Mouse (Mus musculus) liver, embryonic 16.5 days (tissue): Measurements from ENCODE around the gene Hps3. TPM values are rescaled to one million over a fixed set of nuclear protein-coding genes. Genes with fewer than 3 reads are reported as not detected.
"Not testable (repeated sequence)": the region's sequence is repeated elsewhere in the genome, so short reads cannot be mapped to it uniquely, and the experiment has no call there.

ENCODE experiments used
- ATAC-seq: fragments of 200-750 bp; cut with Nextera tagmentation; 2 replicates; pipeline ENCODE4 v1.8.0; 2017; ENCODE audit warnings: low read depth, mild to moderate bottlenecking, moderate number of reproducible peaks, moderate library complexity
- H3K27ac ChIP-seq: fragments of 300-500 bp; sonication (generic); 2 replicates; pipeline ENCODE4 v1.5.1; 2014; ENCODE audit warnings: mild to moderate bottlenecking, low read length
- H3K27me3 ChIP-seq: fragments of 300-500 bp; sonication (generic); 2 replicates; pipeline ENCODE4 v1.6.1; 2014; ENCODE audit warnings: low read depth, low read length, mixed read lengths; ENCODE audit not compliant: control insufficient read depth, insufficient read depth
- H3K36me3 ChIP-seq: fragments of 300-500 bp; sonication (generic); 2 replicates; pipeline ENCODE4 v1.6.1; 2014; ENCODE audit warnings: mild to moderate bottlenecking; ENCODE audit not compliant: control insufficient read depth, insufficient read depth
- H3K4me1 ChIP-seq: fragments of 300-500 bp; sonication (generic); 2 replicates; pipeline ENCODE4 v1.6.1; 2014; ENCODE audit warnings: low read depth, low read length, mixed read lengths; ENCODE audit not compliant: control insufficient read depth
- H3K4me2 ChIP-seq: fragments of 300-500 bp; sonication (generic); 2 replicates; pipeline ENCODE4 v1.6.1; 2014; ENCODE audit warnings: low read depth, low read length, mixed read lengths
- H3K4me3 ChIP-seq: fragments of 300-500 bp; sonication (generic); 2 replicates; pipeline ENCODE4 v1.5.1; 2014; ENCODE audit warnings: low read depth, mild to moderate bottlenecking, low read length
- H3K9ac ChIP-seq: fragments of 300-500 bp; sonication (generic); 2 replicates; pipeline ENCODE4 v1.6.1; 2014; ENCODE audit warnings: low read depth, low read length
- H3K9me3 ChIP-seq: fragments of 300-500 bp; sonication (generic); replicated peaks from 2 replicates; pipeline ENCODE4 v1.6.1; 2016; ENCODE audit warnings: low read length; ENCODE audit not compliant: control insufficient read depth
- WGBS: fragments of 180-500 bp; shearing (Covaris S2); extraction: QIAGEN DNeasy Blood & Tissue Kit; methylation state at CpG from one replicate; pipeline ENCODE4 v1.1.7; 2014; ENCODE audit not compliant: insufficient replicate concordance; 5-methylcytosine and 5-hydroxymethylcytosine counted together
- polyA plus RNA-seq: library from polyadenylated mRNA; unstranded; fragments of >200 nt; fragmentation: Nextera tagmentation; extraction: Ambion mirVana; gene quantifications from 2 replicates; pipeline ENCODE4 v1.2.1, GENCODE M21; 2015

Gene Hps3
- polyA plus RNA-seq, 1 experiment from 2014 or later = 5.9 TPM

DNA sequence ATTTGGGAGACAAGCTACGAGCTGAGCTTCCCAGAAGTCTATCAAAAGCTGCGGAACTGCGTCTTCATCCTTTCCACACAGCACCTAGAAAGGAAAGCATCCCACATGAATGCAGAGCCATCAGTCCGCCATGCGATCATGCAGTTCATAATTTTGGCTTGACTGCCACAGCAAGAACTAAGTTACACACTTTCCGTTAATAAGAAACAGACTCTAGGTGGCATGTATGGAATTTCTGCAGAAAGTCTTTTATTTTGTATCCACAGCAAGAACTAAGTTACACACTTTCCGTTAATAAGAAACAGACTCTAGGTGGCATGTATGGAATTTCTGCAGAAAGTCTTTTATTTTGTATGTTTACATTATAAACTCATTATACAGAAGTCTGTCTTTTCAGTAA, 24.2 kb downstream of the Hps3 start:
- not testable (repeated sequence) for ATAC-seq, H3K36me3 ChIP-seq, H3K27me3 ChIP-seq, H3K4me2 ChIP-seq, H3K4me1 ChIP-seq, H3K27ac ChIP-seq, H3K4me3 ChIP-seq, H3K9me3 ChIP-seq, H3K9ac ChIP-seq
- 83% methylated on average over 7 of the region's 7 CpGs for WGBS

DNA sequence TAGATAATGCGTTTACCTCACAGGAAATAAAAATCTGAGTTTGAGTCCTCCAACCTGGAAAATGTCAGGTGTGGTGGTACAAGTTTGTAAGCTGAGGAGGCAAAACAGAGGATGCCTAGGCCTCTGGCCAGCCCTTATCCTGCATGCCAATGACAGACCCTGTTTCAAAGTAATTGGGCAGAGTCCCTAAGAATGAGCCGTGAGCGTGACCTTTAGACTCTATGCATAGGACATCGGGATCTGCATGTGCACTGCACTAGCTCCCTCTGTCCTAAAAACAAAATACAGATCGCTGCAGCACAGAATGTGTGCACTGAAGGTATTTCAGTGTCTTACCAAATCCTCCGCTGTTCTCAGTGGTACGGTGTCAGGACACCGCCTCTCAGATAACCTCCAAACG, 24.7 kb downstream of the Hps3 start:
- no peak for ATAC-seq
- Histone ChIP-seq H3K9ac (no peak overlapping the region), H3K36me3 (peaks cover 6% of the 10 kb centered on the region), H3K4me3 (no peak overlapping the region), H3K4me1 (no peaks in the 10 kb centered on the region), H3K27me3 (no peaks in the 10 kb centered on the region), H3K4me2 (no peak overlapping the region), H3K9me3 (no peaks in the 10 kb centered on the region), H3K27ac (no peak overlapping the region)
- WGBS = 83% methylated on average over 9 of the region's 9 CpGs

DNA sequence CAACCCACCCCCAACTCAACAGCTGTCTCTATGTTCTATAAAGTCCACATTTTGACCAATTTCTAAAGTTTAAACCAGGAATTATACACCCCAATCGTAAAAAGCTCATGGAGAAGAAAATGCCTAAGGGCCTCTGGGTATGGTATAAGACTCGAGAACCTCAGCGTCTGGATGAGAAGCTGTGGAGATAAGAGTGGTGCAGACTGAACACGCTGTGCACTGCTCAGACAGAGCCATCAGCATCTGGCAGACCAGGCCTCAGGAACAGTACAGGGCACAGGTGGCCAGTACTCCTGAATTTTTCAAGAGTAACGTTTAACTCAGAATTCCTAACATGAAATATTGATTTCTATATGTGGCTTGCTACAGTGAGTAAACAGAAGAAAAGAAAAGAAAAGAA, 27.4 kb downstream of the Hps3 start:
- Histone ChIP-seq H3K4me3 (no peak overlapping the region), H3K9ac (no peak overlapping the region), H3K4me2 (no peak overlapping the region), H3K9me3 (no peaks in the 10 kb centered on the region), H3K4me1 (no peaks in the 10 kb centered on the region), H3K27ac (no peak overlapping the region), H3K27me3 (no peaks in the 10 kb centered on the region), H3K36me3 (0 out of 2 replicates have a peak, but pooled peaks cover 5% of the 10 kb centered on the region)
- ATAC-seq = no peak
- WGBS = 56% methylated on average over 5 of the region's 5 CpGs

DNA sequence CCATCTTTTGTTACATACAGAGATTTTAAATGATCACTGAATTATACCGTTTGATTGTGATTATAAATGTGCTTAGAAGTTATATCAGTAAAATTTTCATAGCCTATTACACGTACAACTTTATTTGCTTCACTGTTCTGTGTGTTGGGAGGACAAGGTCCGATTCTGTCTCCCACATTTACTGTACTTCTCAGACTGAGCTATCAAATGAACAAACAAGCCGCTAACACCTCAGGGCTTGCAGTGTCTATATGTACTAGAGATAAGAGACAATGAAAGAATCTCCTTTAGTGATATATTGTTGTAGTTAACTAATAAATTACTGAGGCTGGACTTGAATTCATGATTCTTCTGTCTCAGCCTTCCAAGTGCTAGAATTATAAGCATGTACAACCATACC, 27.8 kb downstream of the Hps3 start:
- Histone ChIP-seq H3K27me3 (no peaks in the 10 kb centered on the region), H3K4me3 (no peak overlapping the region), H3K27ac (no peak overlapping the region), H3K36me3 (0 out of 2 replicates have a peak, but pooled peaks cover 2% of the 10 kb centered on the region), H3K4me1 (no peaks in the 10 kb centered on the region), H3K9me3 (no peaks in the 10 kb centered on the region), H3K9ac (no peak overlapping the region), H3K4me2 (no peak overlapping the region)
- WGBS = 66% methylated on average over 4 of the region's 4 CpGs
- no peak for ATAC-seq

DNA sequence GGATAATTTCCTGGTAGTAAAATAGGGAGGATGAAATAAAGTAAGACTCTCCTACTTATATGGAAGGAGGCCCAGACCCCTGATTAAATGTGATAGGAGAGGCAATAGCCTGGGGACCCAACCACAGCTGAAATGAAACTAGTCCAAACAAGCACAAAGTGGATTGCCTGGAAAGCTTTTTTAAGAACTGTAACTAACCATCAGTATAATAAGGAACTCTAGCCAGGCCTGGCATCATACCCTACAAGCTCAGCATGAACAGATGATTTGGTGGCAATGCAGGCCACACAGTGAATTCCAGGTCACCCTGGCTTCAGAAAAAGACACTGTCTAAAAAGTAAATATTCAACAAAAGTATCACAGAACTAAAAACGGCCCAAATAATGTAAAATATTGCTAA, 29.5 kb downstream of the Hps3 start:
- no peak for ATAC-seq
- Histone ChIP-seq H3K4me1 (no peaks in the 10 kb centered on the region), H3K9ac (no peak overlapping the region), H3K4me3 (no peak overlapping the region), H3K27me3 (no peaks in the 10 kb centered on the region), H3K27ac (no peak overlapping the region), H3K4me2 (no peak overlapping the region), H3K9me3 (no peaks in the 10 kb centered on the region), H3K36me3 (0 out of 2 replicates have a peak, but pooled peaks cover 2% of the 10 kb centered on the region)
- WGBS = 39% methylated on average over 1 of the region's 1 CpGs

DNA sequence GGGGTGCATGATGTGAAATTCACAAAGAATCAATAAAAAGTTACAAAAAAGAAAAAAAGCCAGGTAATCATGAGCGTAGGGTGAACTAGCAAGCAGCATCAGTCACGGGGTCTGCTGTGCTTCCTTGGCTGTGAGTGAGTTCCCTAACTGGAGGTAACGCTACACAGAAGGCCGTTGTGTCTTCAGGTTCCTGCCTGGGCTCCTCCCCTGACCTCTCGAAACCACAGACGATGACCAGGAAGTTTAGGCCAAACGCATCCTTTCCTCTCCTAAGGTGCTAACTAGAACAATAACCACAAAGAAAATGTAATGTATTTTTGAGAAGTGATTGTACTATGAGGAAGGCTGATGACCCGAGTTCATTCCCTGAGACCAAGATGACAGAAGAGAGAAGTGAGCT, 30.7 kb downstream of the Hps3 start:
- H3K4me3 ChIP-seq = no peak overlapping the region
- no peak overlapping the region for H3K9ac ChIP-seq
- no peaks in the 10 kb centered on the region for H3K9me3 ChIP-seq
- H3K27me3 ChIP-seq = no peaks in the 10 kb centered on the region
- WGBS = 49% methylated on average over 8 of the region's 8 CpGs
- H3K4me1 ChIP-seq = no peaks in the 10 kb centered on the region
- H3K4me2 ChIP-seq = no peak overlapping the region
- no peak overlapping the region for H3K27ac ChIP-seq
- H3K36me3 ChIP-seq = 0 out of 2 replicates have a peak, but pooled peaks cover 2% of the 10 kb centered on the region
- no peak for ATAC-seq

DNA sequence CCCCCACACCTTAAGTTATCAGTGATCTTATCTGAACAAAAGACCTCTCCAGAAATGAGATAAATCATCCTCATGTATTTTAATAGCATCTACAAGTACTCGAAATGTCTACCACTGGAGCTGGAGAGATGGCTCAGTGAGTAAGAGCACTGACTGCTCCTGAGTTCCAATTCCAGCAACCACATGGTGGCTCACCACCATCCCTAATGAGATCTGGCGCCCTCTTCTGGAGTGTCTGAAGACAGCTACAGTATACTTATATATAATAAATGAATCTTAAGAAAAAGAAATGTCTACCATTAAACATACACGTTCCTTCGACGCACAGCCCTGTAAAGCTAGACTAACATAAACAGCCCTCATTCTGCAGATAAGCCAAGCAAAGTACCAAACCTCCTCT, 32.3 kb downstream of the Hps3 start:
- Histone ChIP-seq H3K9ac (no peak overlapping the region), H3K27ac (no peak overlapping the region), H3K9me3 (no peaks in the 10 kb centered on the region), H3K36me3 (0 out of 2 replicates have a peak, but pooled peaks cover 2% of the 10 kb centered on the region), H3K27me3 (no peaks in the 10 kb centered on the region), H3K4me3 (no peak overlapping the region), H3K4me1 (no peaks in the 10 kb centered on the region), H3K4me2 (no peak overlapping the region)
- no peak for ATAC-seq
- WGBS = 71% methylated on average over 5 of the region's 5 CpGs

DNA sequence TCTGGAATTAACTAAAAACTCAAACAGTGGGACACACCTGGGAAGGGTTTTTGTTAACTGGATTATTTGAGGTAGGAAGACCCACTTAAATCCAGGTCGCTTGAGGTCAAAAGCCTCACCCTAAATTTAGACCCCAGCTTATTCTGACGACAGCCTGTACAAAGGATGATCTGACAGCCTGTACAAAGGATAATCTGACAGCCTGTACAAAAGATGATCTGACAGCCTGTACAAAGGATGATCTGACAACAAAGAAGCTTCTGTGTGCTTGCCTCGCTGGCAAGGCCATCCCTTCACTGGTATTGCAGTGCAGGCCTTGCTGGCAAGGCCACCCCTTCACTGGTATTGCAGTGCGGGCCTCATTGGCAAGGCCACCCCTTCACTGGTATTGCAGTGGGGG, 34.3 kb downstream of the Hps3 start:
- 66% methylated on average over 4 of the region's 4 CpGs for WGBS
- Histone ChIP-seq H3K9me3 (no peaks in the 10 kb centered on the region), H3K4me1 (no peaks in the 10 kb centered on the region), H3K27ac (no peak overlapping the region), H3K36me3 (0 out of 2 replicates have a peak, but pooled peaks cover 2% of the 10 kb centered on the region), H3K4me3 (no peak overlapping the region), H3K27me3 (no peaks in the 10 kb centered on the region), H3K4me2 (no peak overlapping the region), H3K9ac (no peak overlapping the region)
- ATAC-seq = no peak

DNA sequence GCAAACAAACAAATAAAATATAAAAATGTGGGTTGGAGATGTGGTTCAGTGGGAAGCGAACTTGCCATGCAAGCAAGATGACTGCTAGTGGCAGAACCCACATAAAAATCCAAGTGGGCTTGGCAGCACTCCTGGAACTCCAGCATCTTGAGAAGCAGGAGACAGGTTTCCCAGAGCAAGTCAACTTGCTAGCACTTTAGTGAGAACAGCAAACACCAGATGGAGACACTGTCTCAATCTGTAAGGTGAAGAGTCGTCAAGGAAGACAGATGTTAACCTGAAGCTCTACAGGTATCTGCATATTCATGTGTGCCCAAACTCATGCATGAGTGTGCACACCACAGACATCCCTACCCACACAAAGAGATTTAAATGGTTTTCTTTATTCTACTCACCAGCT, 35.6 kb downstream of the Hps3 start:
- 59% methylated on average over 2 of the region's 2 CpGs for WGBS

More for the DNA sequence above, 35.6 kb downstream of the Hps3 start:
- Histone ChIP-seq H3K4me3 (no peak overlapping the region), H3K4me2 (no peak overlapping the region), H3K9me3 (no peaks in the 10 kb centered on the region), H3K27me3 (no peaks in the 10 kb centered on the region), H3K9ac (no peak overlapping the region), H3K36me3 (0 out of 2 replicates have a peak, but pooled peaks cover 2% of the 10 kb centered on the region), H3K4me1 (no peaks in the 10 kb centered on the region), H3K27ac (no peak overlapping the region)
- ATAC-seq = no peak
